Mouse (Mus musculus): ENCODE data around the gene Pak7.

DNA sequence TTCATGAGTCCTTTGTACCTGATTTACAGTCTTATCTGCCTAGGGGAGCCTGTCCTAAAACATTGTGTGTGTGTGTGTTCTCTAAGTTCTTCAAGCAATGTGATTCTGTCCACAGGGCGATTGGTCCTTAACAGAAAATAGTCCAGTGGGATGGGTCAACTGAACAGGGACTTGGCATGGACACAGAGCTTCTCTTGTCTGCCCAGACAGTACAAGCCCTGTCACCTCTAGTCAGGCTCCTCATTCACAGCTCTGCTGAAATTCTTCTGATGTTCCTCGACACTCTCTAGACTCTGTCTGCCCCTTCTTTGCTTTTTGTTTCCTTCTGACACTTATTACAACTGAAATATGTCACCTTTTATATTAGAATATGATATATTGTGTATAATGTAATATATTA is 247.0 kb downstream of the Pak7 start:
- no peak for TF ChIP-seq EP300 (IDR thresholded peaks at IDR 0.05; ENCODE audit: low read depth)
- no peak for TF ChIP-seq CTCF (IDR thresholded peaks at IDR 0.05; ENCODE audit: low read depth)
